Mouse (Mus musculus): ENCODE data around the gene E330021D16Rik.

- TF ChIP-seq CTCF (IDR thresholded peaks at IDR 0.05; ENCODE audit: low read depth, low read length) (no peak), GATA1 (IDR thresholded peaks at IDR 0.05; ENCODE audit: borderline replicate concordance, low read length) (no peak), POLR2AphosphoS5 (IDR thresholded peaks at IDR 0.05; ENCODE audit: insufficient replicate concordance, low read depth, low read length) (no peak), TAL1 (conservative IDR thresholded peaks at IDR 0.05; ENCODE audit: low read depth, low read length) (no peak)
These were observed 16.5 kb upstream of the E330021D16Rik start for GRCm38 (mm10) chr6:136431896-136432248.

All from G1E (cell line).